Mouse (Mus musculus) liver, embryonic 11.5 days (tissue): ENCODE measurements around the gene Spaca4. TPM values are rescaled to one million over a fixed set of nuclear protein-coding genes. Genes with fewer than 3 reads are reported as not detected.

Experiments used
- ATAC-seq: fragments of 200-750 bp; cut with Nextera tagmentation; replicated peaks from 2 replicates; pipeline ENCODE4 v1.8.0; 2017; ENCODE audit warnings: moderate number of reproducible peaks, mild to moderate bottlenecking, moderate TSS enrichment, moderate library complexity; ENCODE audit not compliant: low FRiP score
- DNase-seq: peaks from one replicate; pipeline ENCODE4 v3.0.0-alpha.2; 2017; ENCODE audit warnings: low spot score
- H3K27ac ChIP-seq: fragments of 300-500 bp; sonication (generic); 2 replicates; pipeline ENCODE4 v1.5.1; 2014; ENCODE audit warnings: mild to moderate bottlenecking, low read depth, low read length, control low read depth
- H3K27me3 ChIP-seq: fragments of 300-500 bp; sonication (generic); replicated peaks from 2 replicates; pipeline ENCODE4 v1.6.1; 2014; ENCODE audit warnings: low read length, mixed read lengths; ENCODE audit not compliant: control insufficient read depth, insufficient read depth
- H3K36me3 ChIP-seq: fragments of 300-500 bp; sonication (generic); 2 replicates; pipeline ENCODE4 v1.6.1; 2014; ENCODE audit warnings: mild to moderate bottlenecking, low read length, moderate library complexity, mixed read lengths; ENCODE audit not compliant: control insufficient read depth, insufficient read depth
- H3K4me1 ChIP-seq: fragments of 300-500 bp; sonication (generic); replicated peaks from 2 replicates; pipeline ENCODE4 v1.6.1; 2014; ENCODE audit warnings: low read length, mixed read lengths; ENCODE audit not compliant: control insufficient read depth, insufficient read depth
- H3K4me2 ChIP-seq: fragments of 300-500 bp; sonication (generic); 2 replicates; pipeline ENCODE4 v1.6.1; 2014; ENCODE audit warnings: mild to moderate bottlenecking, control low read depth, moderate library complexity
- H3K4me3 ChIP-seq: fragments of 300-500 bp; sonication (generic); 2 replicates; pipeline ENCODE4 v1.5.1; 2014; ENCODE audit warnings: low read depth, low read length, control low read depth
- H3K9ac ChIP-seq: fragments of 300-500 bp; sonication (generic); 2 replicates; pipeline ENCODE4 v1.6.1; 2014; ENCODE audit warnings: low read depth, low read length, control low read depth
- H3K9me3 ChIP-seq: fragments of 300-500 bp; sonication (generic); 2 replicates; pipeline ENCODE4 v1.6.1; 2016; ENCODE audit warnings: low read length, inconsistent platforms, mixed read lengths; ENCODE audit not compliant: control insufficient read depth
- WGBS: fragments of 180-500 bp; shearing (Covaris S2); extraction: QIAGEN DNeasy Blood & Tissue Kit; methylation state at CpG from one replicate; pipeline ENCODE4 v1.1.7; 2014; 5-methylcytosine and 5-hydroxymethylcytosine counted together
- polyA plus RNA-seq: library from polyadenylated mRNA; unstranded; fragments of >200 nt; fragmentation: Nextera tagmentation; extraction: Ambion mirVana; gene quantifications from 2 replicates; pipeline ENCODE4 v1.2.1, GENCODE M21; 2014

Spaca4 gene
- polyA plus RNA-seq, 1 experiment from 2014 or later: not detected

GRCm38 (mm10) chr7:45706721-45707241, 18.8 kb downstream of the Spaca4 start:
- Histone ChIP-seq H3K4me3 (peak overlapping the region; percentile 69), H3K27me3 (peaks cover under 1% of the 10 kb centered on the region; the same call in 1 of the 2 replicates), H3K9me3 (no peaks in the 10 kb centered on the region), H3K4me1 (peaks cover 38% of the 10 kb centered on the region), H3K27ac (peak overlapping the region; percentile 82), H3K4me2 (peak overlapping the region; percentile 100), H3K9ac (peak overlapping the region; percentile 82), H3K36me3 (peaks cover 11% of the 10 kb centered on the region)
- DNase-seq: peak; percentile 89
- peak; percentile 42 for ATAC-seq
- WGBS: under 1% methylated on average over 41 of the region's 45 CpGs

- H3K9me3 ChIP-seq: no peaks in the 10 kb centered on the region
- H3K4me2 ChIP-seq: peak overlapping the region; percentile 100
- DNase-seq (peak; percentile 69), ATAC-seq (no peak)
- peaks cover 9% of the 10 kb centered on the region for H3K27me3 ChIP-seq
- peaks cover 42% of the 10 kb centered on the region for H3K4me1 ChIP-seq
- peak overlapping the region; percentile 69 for H3K4me3 ChIP-seq
- H3K36me3 ChIP-seq: peaks cover 3% of the 10 kb centered on the region; the same call in 1 of the 2 replicates
- peak overlapping the region; percentile 82 for H3K9ac ChIP-seq
- H3K27ac ChIP-seq: peak overlapping the region; percentile 82
- WGBS: 2% methylated on average over 7 of the region's 7 CpGs
Observed at GRCm38 (mm10) chr7:45705873-45706281, 19.7 kb downstream of the Spaca4 start.

- H3K27me3 ChIP-seq: peaks cover 13% of the 10 kb centered on the region
- ATAC-seq (no peak), DNase-seq (no peak)
- peaks cover 44% of the 10 kb centered on the region for H3K4me1 ChIP-seq
- H3K9me3 ChIP-seq: no peaks in the 10 kb centered on the region
- no peaks in the 10 kb centered on the region; the same call in 1 of the 2 replicates for H3K36me3 ChIP-seq
- H3K9ac ChIP-seq: peak overlapping the region; percentile 42
- peak overlapping the region; percentile 100 for H3K4me2 ChIP-seq
- H3K27ac ChIP-seq: peak overlapping the region; percentile 59
- under 1% methylated on average over 20 of the region's 21 CpGs for WGBS
- peak overlapping the region; percentile 69 for H3K4me3 ChIP-seq
Observed at GRCm38 (mm10) chr7:45705443-45705864, 20.2 kb downstream of the Spaca4 start.

GRCm38 (mm10) chr7:45704730-45705442, 20.7 kb downstream of the Spaca4 start, which contains the start of gene Dbp:
Gene Dbp (plus strand): TSS chr7:45705088.
- no peaks in the 10 kb centered on the region for H3K9me3 ChIP-seq

GRCm38 (mm10) chr7:45704046-45704559, 21.5 kb downstream of the Spaca4 start:
- ATAC-seq (peak; percentile 48), DNase-seq (peak; percentile 76)
- H3K4me2 ChIP-seq: peak overlapping the region; percentile 100
- peak overlapping the region; percentile 79 for H3K27ac ChIP-seq
- peaks cover 26% of the 10 kb centered on the region for H3K27me3 ChIP-seq
- H3K9ac ChIP-seq: peak overlapping the region; percentile 62
- 3% methylated on average over 13 of the region's 13 CpGs for WGBS
- H3K4me1 ChIP-seq: peaks cover 48% of the 10 kb centered on the region
- H3K9me3 ChIP-seq: no peaks in the 10 kb centered on the region
- H3K36me3 ChIP-seq: no peaks in the 10 kb centered on the region
- peak overlapping the region; percentile 45 for H3K4me3 ChIP-seq

More at GRCm38 (mm10) chr7:45704730-45705442, 20.7 kb downstream of the Spaca4 start, which contains the start of gene Dbp:
- peaks cover 18% of the 10 kb centered on the region for H3K27me3 ChIP-seq
- peak within 1 kb of the TSS; percentile 82 for H3K27ac ChIP-seq
- ATAC-seq (peak; percentile 85), DNase-seq (peak; percentile 94)
- H3K9ac ChIP-seq: peak within 1 kb of the TSS; percentile 62
- H3K36me3 ChIP-seq: no peaks in the 10 kb centered on the region
- H3K4me2 ChIP-seq: peak within 1 kb of the TSS; percentile 100
- H3K4me3 ChIP-seq: peak within 1 kb of the TSS; percentile 69
- peaks cover 44% of the 10 kb centered on the region for H3K4me1 ChIP-seq
- under 1% methylated on average over 36 of the region's 36 CpGs for WGBS

GRCm38 (mm10) chr7:45703521-45704033, 22.0 kb downstream of the Spaca4 start:
- peak overlapping the region; percentile 100 for H3K4me2 ChIP-seq
- H3K27ac ChIP-seq: peak overlapping the region; percentile 79
- H3K4me3 ChIP-seq: peak overlapping the region; percentile 45
- WGBS: 57% methylated on average over 12 of the region's 12 CpGs
- DNase-seq: no peak
- no peak for ATAC-seq
- H3K36me3 ChIP-seq: no peaks in the 10 kb centered on the region
- H3K9ac ChIP-seq: peak overlapping the region; percentile 62
- H3K9me3 ChIP-seq: no peaks in the 10 kb centered on the region
- H3K4me1 ChIP-seq: peaks cover 47% of the 10 kb centered on the region
- peaks cover 31% of the 10 kb centered on the region for H3K27me3 ChIP-seq

- Histone ChIP-seq H3K9ac (no peak overlapping the region; the same call in 1 of the 2 replicates), H3K4me2 (no peak overlapping the region), H3K27me3 (peaks cover 36% of the 10 kb centered on the region), H3K9me3 (no peaks in the 10 kb centered on the region), H3K27ac (no peak overlapping the region), H3K36me3 (no peaks in the 10 kb centered on the region), H3K4me1 (peaks cover 41% of the 10 kb centered on the region), H3K4me3 (no peak overlapping the region)
- 83% methylated on average over 17 of the region's 17 CpGs for WGBS
- no peak for ATAC-seq
- DNase-seq: no peak
Observed at GRCm38 (mm10) chr7:45702809-45703520, 22.6 kb downstream of the Spaca4 start.

GRCm38 (mm10) chr7:45702316-45702715, 23.3 kb downstream of the Spaca4 start:
- Histone ChIP-seq H3K9me3 (no peaks in the 10 kb centered on the region), H3K9ac (no peak overlapping the region), H3K4me2 (no peak overlapping the region), H3K36me3 (no peaks in the 10 kb centered on the region), H3K27me3 (peaks cover 38% of the 10 kb centered on the region), H3K4me1 (peaks cover 34% of the 10 kb centered on the region), H3K27ac (no peak overlapping the region), H3K4me3 (no peak overlapping the region)
- WGBS: 77% methylated on average over 11 of the region's 11 CpGs
- DNase-seq (no peak), ATAC-seq (no peak)
